Mouse (Mus musculus): ENCODE results near the gene Elp6. TPM values are rescaled to one million over a fixed set of nuclear protein-coding genes. Genes with fewer than 3 reads are reported as not detected.
A peak's percentile ranks its signal among the peaks of the same experiment; 100 is the strongest.

Elp6 gene
- polyA plus RNA-seq, 1 experiment from 2014 or later = 28.8 TPM

DNA sequence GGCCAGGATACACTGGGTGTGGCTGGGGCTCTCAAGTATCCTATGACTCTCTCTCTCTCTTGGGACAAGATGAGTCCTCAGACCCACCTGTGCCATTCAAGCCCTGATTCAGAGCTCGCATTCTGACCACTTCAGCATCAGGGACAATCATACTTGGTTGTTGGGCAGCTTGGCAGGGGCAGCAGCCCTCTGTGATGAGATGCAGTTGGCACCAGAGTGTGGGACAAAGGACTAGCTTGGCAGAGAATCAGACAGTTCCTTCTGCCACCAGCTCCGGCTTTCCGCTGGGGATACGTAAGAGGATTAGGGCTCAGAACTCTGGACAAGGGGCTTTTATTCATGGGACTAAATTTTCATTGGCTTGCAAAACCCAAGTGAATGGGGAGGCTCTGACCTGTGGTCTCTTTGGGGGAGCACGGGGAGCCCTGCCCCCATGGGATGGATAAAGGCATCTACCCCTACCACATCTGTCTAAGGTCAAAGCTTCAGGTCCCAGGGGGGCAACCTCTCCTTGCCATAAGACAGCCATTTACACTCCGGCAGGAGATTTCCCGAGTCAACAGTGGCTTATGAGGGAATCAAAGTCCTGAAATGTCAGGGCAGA, 17.6 kb upstream of the Elp6 start:
- Histone ChIP-seq H3K27ac (no peak overlapping the region), H3K27me3 (no peaks in the 10 kb centered on the region), H3K9me3 (replicated peaks) (no peaks in the 10 kb centered on the region), H3K9ac (no peak overlapping the region), H3K4me1 (no peaks in the 10 kb centered on the region), H3K4me2 (no peak overlapping the region), H3K4me3 (replicated peaks) (no peak overlapping the region), H3K36me3 (no peaks in the 10 kb centered on the region)
- no peak for ATAC-seq (replicated peaks; ENCODE audit: low FRiP score)
- WGBS = 82% methylated on average over 7 of the region's 7 CpGs

DNA sequence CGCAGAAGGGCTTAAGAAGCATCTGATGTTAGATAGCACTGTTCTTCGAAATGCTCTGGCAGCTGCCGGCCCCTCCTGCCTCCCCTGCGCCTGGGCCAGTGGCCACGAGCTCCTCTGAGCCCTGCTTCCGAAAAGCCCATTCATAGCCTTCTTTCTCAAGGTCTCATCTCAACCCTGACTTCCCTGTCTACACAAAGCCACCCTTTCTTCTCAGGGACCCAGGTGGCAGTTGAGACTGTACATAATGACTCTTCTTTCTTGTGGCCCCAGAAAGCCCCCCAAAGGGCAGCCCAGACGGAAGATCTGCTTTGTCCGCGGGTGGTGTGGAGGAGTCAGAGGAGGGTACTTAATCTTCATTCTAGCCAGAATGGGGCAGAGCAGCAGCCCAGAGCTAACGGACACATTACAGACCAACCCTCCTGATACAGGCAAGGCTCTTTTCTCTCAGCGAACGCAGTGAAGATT, 11.7 kb upstream of the Elp6 start:
- Histone ChIP-seq H3K4me1 (no peaks in the 10 kb centered on the region), H3K4me2 (no peak overlapping the region), H3K4me3 (replicated peaks) (no peak overlapping the region), H3K27me3 (no peaks in the 10 kb centered on the region), H3K36me3 (no peaks in the 10 kb centered on the region), H3K9ac (no peak overlapping the region), H3K27ac (no peak overlapping the region), H3K9me3 (replicated peaks) (no peaks in the 10 kb centered on the region)
- 63% methylated on average over 12 of the region's 12 CpGs for WGBS
- ATAC-seq (replicated peaks; ENCODE audit: low FRiP score) = no peak

DNA sequence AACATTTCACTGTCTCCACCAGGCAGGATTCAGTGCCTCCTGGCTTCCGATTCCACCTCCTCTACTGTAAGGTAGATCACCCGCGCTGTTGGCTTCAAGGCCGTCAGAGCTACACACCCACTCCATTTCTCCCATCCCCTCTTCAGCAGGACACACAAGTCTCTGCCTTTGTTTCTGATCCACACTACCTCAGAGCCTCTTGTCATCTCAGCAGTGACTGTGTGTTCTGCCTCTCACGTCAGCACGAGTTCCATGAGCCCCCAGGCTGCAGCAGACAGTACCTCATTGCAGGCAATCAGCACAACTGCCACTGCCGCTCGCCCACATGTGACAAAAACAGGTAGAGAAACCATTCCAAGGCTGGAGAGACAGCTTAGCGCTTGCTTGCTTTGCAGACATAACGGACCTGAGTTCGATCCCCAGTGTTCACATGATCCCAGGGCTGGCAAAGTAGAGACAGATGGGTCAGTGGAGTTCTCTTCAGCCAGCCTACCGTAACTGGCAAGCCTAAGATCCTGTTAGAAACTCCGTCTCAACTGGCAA, 11.0 kb upstream of the Elp6 start:
- H3K27me3 ChIP-seq = no peaks in the 10 kb centered on the region
- H3K4me2 ChIP-seq = no peak overlapping the region
- H3K4me1 ChIP-seq = no peaks in the 10 kb centered on the region
- H3K9me3 ChIP-seq (replicated peaks) = no peaks in the 10 kb centered on the region
- no peaks in the 10 kb centered on the region for H3K36me3 ChIP-seq
- H3K4me3 ChIP-seq (replicated peaks) = no peak overlapping the region
- 81% methylated on average over 13 of the region's 13 CpGs for WGBS
- H3K9ac ChIP-seq = no peak overlapping the region
- H3K27ac ChIP-seq = no peak overlapping the region
- ATAC-seq (replicated peaks; ENCODE audit: low FRiP score) = no peak

DNA sequence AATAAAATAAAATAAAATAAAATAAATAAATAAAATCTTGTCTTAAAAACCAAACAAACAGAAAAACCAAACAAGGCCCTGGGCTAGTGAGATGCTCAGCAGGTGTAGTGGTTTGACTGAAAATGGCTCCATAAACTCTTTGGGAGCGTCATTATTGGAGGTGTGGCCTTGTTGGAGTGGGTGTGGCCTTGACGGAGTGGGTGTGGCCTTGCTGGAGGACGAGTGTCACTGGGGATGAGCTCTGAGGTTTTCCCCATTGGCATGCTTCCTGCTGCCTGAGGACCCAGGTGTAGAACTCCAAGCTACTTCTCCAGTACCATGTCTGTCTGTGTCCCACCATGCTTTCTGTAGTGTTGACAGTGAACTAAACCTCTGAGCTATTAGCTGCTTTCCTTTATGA, 10.2 kb upstream of the Elp6 start:
- Histone ChIP-seq H3K27me3 (no peaks in the 10 kb centered on the region), H3K27ac (no peak overlapping the region), H3K4me3 (replicated peaks) (no peak overlapping the region), H3K36me3 (no peaks in the 10 kb centered on the region), H3K4me1 (no peaks in the 10 kb centered on the region), H3K9ac (no peak overlapping the region), H3K9me3 (replicated peaks) (no peaks in the 10 kb centered on the region), H3K4me2 (no peak overlapping the region)
- ATAC-seq (replicated peaks; ENCODE audit: low FRiP score) = no peak
- WGBS = 54% methylated on average over 3 of the region's 3 CpGs

DNA sequence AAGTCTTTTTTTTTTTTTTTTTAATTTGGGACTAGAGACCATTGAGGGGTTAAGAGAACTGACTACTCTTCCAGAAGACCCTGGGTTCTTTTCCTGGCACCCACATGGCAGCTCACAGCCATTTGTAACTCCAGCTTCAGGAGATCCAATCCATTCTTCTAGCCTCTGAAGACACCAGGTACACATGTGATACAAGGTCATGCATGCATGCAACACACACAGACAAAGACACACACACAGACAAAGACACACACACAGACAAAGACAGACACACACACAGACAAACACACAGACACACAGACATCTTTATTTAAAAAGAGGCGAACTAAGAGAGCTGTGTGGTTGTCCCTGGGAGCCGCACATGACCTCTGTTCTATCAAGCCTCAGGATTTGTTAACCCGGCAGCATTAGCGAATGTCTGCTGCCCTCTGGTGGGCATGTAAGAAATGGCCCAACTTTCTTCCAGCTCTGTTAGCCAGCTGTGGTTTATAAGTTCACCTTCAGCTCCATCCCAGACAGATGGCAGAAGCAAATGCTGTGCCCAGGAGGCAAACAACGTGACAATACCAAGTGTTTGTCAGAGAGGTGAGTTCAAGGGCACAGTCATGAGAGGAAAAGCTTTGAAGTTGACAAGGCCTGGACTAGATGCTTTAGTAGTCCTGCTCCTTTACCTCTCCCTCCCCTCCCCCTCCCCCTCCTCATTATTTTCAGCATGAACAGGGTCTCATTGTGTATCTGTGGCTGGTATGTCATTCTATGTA, 7.9 kb upstream of the Elp6 start:
- Histone ChIP-seq H3K4me3 (replicated peaks) (no peak overlapping the region), H3K27ac (no peak overlapping the region), H3K9ac (no peak overlapping the region), H3K4me1 (no peaks in the 10 kb centered on the region), H3K9me3 (replicated peaks) (no peaks in the 10 kb centered on the region), H3K36me3 (no peaks in the 10 kb centered on the region), H3K4me2 (no peak overlapping the region), H3K27me3 (no peaks in the 10 kb centered on the region)
- ATAC-seq (replicated peaks; ENCODE audit: low FRiP score) = peak; percentile 62; the same call in 1 of the 2 replicates
- 10% methylated on average over 5 of the region's 5 CpGs for WGBS

DNA sequence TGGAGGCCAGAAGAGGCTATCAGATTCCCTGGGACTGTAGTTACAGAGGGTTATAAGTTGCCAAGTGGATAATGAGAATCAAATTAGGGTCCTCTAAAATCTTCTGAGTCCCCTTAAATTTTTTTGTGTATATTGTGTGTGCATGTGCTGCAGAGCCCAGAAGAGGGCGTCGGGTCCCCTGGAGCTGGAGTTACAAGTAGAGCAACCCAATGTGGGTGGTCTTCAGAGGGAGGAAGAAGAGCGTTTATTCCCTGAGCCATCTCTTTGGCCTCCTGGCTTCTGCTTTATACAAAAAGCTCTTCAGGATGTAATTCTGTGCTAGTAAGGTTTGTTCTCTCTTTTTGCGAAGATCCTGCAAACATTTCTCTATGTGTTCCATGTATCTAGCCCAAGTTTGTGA, 457 bp upstream of the Elp6 start:
- peak; percentile 34; the same call in 1 of the 2 replicates for ATAC-seq (replicated peaks; ENCODE audit: low FRiP score)

DNA sequence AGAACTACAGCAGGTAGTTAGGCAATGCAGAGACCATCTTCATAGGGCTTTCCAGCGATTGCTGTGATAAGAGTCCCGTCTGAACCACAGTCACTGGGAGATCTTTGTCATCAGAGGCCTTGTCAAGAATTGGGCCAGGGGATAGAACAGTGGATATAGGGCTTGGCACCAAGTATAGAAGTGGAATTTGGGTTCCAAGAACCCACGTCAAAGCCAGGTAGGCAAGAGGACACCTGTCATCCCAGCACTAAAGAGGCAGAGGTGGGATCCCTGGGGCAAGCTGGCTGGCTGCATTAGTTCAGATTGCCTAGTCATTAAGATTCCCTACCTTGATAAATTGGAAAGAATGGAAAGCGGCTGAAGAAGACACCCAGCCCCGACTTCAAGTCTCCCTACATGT, 1.4 kb downstream of the Elp6 start:
- H3K9ac ChIP-seq = no peak overlapping the region
- peak overlapping the region; percentile 65; the same call in 1 of the 2 replicates for H3K4me3 ChIP-seq (replicated peaks)
- WGBS = 91% methylated on average over 5 of the region's 5 CpGs
- H3K9me3 ChIP-seq (replicated peaks) = no peaks in the 10 kb centered on the region
- peaks cover 13% of the 10 kb centered on the region for H3K4me1 ChIP-seq
- peak overlapping the region; percentile 82 for H3K4me2 ChIP-seq
- ATAC-seq (replicated peaks; ENCODE audit: low FRiP score) = no peak
- peaks cover 16% of the 10 kb centered on the region for H3K36me3 ChIP-seq
- H3K27me3 ChIP-seq = no peaks in the 10 kb centered on the region
- H3K27ac ChIP-seq = no peak overlapping the region

More for the DNA sequence above, 457 bp upstream of the Elp6 start:
- H3K27me3 ChIP-seq = no peaks in the 10 kb centered on the region
- peak overlapping the region; percentile 96 for H3K27ac ChIP-seq
- no peaks in the 10 kb centered on the region for H3K9me3 ChIP-seq (replicated peaks)
- 2% methylated on average over 4 of the region's 4 CpGs for WGBS
- peaks cover 13% of the 10 kb centered on the region for H3K4me1 ChIP-seq
- peak overlapping the region; percentile 65 for H3K4me3 ChIP-seq (replicated peaks)
- H3K36me3 ChIP-seq = no peaks in the 10 kb centered on the region
- peak overlapping the region; percentile 82 for H3K4me2 ChIP-seq
- H3K9ac ChIP-seq = peak overlapping the region; percentile 62

DNA sequence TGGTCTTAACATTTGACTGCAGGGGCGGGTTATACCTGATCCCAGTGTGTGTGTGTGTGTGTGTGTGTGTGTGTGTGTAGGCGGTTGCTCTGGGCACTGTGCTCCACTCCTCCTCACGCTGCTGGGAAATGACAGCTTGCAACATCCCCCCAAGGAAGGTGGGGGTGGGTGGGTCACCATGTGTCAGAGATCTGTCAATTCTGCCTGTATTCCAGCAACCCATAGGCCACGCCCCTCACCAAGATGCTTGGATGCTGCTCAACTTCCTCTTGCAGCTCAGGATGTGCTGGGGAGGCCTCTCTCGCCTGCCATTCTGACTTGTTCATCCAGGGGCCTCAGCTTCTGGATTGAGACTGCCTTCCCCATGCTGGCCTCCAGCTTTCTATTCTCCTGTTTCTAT, 9.7 kb downstream of the Elp6 start:
- Histone ChIP-seq H3K9me3 (replicated peaks) (no peaks in the 10 kb centered on the region), H3K4me1 (no peaks in the 10 kb centered on the region), H3K4me3 (replicated peaks) (no peak overlapping the region), H3K4me2 (no peak overlapping the region), H3K36me3 (peaks cover 90% of the 10 kb centered on the region), H3K27me3 (no peaks in the 10 kb centered on the region), H3K27ac (no peak overlapping the region), H3K9ac (no peak overlapping the region)
- peak; percentile 49; the same call in 1 of the 2 replicates for ATAC-seq (replicated peaks; ENCODE audit: low FRiP score)
- 57% methylated on average over 5 of the region's 5 CpGs for WGBS

DNA sequence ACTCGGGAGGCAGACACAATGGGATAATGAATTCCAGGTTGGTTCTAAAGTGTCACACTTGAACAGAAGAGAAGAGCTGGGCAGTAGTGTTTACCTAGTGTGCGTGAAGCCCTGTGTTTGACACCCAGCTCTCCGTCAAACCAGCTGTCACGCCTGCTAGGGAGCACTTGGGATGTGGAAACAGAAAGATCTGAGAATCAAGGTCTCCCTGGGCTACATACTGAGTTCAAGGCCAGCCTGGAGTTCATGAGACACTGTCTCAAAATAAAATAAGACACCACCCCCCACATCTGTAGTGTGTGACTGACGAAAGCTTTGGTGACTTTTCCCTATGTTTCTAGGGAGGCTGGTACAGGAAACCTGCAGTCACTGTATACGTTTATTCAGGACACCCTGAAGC, 10.4 kb downstream of the Elp6 start:
- ATAC-seq (replicated peaks; ENCODE audit: low FRiP score) = no peak
- 71% methylated on average over 6 of the region's 6 CpGs for WGBS
- no peak overlapping the region for H3K4me2 ChIP-seq
- H3K27ac ChIP-seq = no peak overlapping the region
- H3K36me3 ChIP-seq = peaks cover 87% of the 10 kb centered on the region
- H3K4me3 ChIP-seq (replicated peaks) = no peak overlapping the region
- H3K4me1 ChIP-seq = no peaks in the 10 kb centered on the region
- H3K9ac ChIP-seq = no peak overlapping the region
- no peaks in the 10 kb centered on the region for H3K27me3 ChIP-seq
- H3K9me3 ChIP-seq (replicated peaks) = no peaks in the 10 kb centered on the region

DNA sequence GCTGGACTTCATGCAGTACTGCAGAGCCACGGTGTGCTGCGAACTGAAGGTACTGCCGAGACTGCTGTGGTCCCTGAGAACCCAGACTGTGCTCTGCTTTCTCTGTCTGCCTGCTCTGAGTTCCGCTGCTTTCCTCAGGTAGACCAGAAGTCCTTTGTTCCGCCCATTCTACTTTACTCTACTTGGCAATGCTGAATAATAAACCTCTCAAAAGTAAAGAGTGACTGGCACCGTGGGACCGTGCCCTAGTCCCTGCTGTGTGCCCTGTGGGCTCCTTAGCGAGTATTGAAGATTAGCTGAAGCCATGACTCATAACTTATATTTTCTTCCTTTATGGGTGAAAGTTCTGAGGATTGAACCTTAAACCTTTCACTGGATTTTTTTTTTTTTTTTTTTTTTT, 10.9 kb downstream of the Elp6 start:
- no peak for ATAC-seq (replicated peaks; ENCODE audit: low FRiP score)
- H3K4me3 ChIP-seq (replicated peaks) = no peak overlapping the region
- H3K27me3 ChIP-seq = no peaks in the 10 kb centered on the region
- H3K4me2 ChIP-seq = no peak overlapping the region
- H3K9me3 ChIP-seq (replicated peaks) = no peaks in the 10 kb centered on the region
- no peak overlapping the region for H3K27ac ChIP-seq
- peaks cover 87% of the 10 kb centered on the region for H3K36me3 ChIP-seq
- no peak overlapping the region for H3K9ac ChIP-seq
- WGBS = 98% methylated on average over 8 of the region's 8 CpGs
- no peaks in the 10 kb centered on the region for H3K4me1 ChIP-seq

DNA sequence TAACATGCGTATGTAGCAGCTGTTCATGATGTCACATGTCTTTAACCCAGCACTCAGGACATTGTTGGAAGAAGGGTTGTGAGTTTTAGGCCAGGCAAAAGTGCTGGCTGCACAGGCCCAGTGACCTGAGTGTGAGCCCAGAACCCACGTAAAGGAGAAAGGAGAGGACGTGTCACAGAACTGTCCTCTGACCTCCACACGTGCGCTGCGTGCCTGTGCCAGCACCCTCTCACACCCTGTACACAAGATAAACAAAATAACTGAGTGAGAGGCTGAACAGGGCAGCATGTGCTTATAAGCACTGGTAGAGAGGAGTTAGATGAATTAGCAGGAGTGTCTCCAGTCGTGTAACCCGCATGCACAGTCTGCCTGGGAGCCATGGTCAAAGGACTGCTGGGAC, 11.5 kb downstream of the Elp6 start:
- H3K27ac ChIP-seq = no peak overlapping the region
- peaks cover 88% of the 10 kb centered on the region for H3K36me3 ChIP-seq
- no peak overlapping the region for H3K4me2 ChIP-seq
- no peak for ATAC-seq (replicated peaks; ENCODE audit: low FRiP score)
- H3K4me3 ChIP-seq (replicated peaks) = no peak overlapping the region
- no peaks in the 10 kb centered on the region for H3K9me3 ChIP-seq (replicated peaks)
- no peak overlapping the region for H3K9ac ChIP-seq
- WGBS = 92% methylated on average over 8 of the region's 8 CpGs
- H3K4me1 ChIP-seq = no peaks in the 10 kb centered on the region
- H3K27me3 ChIP-seq = no peaks in the 10 kb centered on the region

DNA sequence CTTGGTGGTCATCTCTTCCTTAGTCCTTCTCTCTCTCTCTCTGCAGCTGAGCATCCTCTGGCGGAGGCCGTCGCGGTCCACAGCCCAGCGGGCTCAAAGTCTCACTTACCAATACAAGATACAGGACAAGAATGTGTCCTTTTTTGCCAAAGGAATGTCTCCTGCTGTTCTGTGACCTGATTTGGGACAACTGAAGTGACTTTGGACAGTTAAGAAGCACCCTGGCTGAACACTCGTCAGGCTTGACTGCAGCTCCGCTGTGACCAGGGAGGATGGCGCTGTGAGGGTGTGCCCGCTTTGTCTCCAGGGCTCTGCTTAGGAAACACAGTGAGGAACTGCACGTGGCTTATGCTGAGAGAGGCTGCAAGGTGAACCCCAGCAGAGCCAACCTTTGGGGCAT, 15.8 kb downstream of the Elp6 start:
- ATAC-seq (replicated peaks; ENCODE audit: low FRiP score) = peak; percentile 69; the same call in 1 of the 2 replicates
- WGBS = 80% methylated on average over 10 of the region's 10 CpGs
- Histone ChIP-seq H3K9me3 (replicated peaks) (no peaks in the 10 kb centered on the region), H3K4me2 (no peak overlapping the region), H3K27me3 (no peaks in the 10 kb centered on the region), H3K36me3 (peaks cover 56% of the 10 kb centered on the region), H3K4me1 (no peaks in the 10 kb centered on the region), H3K27ac (no peak overlapping the region), H3K9ac (no peak overlapping the region), H3K4me3 (replicated peaks) (no peak overlapping the region)
